Mouse (Mus musculus) thymus, postnatal 10 days (tissue): ENCODE results near the gene Khdc1c.
"Not testable (repeated sequence)": the region's sequence is repeated elsewhere in the genome, so short reads cannot be mapped to it uniquely, and the experiment has no call there.

ENCODE experiments used
- DNase-seq, 2 experiments: peaks; one replicate each; pipeline ENCODE4 v3.0.0; 2021; ENCODE audit warnings: low spot score in 2 of 2

Gene Khdc1c

DNA sequence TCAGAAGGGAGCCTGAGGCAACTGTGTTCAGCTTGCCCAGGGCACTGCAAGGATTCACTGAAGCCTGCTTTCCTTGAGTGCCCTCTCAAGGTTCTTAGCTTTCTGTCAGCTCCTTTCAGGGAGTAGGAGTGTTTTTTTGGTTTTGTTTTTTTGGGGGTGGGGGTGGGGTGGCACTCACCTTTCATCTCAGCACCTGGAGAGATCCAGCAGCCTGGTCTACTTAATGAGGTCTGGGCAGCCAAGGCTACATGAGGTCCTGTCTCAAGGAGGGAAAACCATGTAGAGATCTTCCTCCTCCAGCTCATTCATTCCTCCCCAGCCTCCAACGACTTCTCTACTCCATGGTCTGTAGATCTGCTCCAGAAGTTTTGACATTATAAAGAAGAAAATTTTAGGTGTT lies at the start of gene Khdc1c:
Khdc1c (plus strand) TSS at position 301 of the 400 bp plus-strand sequence.
- not testable (repeated sequence) for DNase-seq

DNA sequence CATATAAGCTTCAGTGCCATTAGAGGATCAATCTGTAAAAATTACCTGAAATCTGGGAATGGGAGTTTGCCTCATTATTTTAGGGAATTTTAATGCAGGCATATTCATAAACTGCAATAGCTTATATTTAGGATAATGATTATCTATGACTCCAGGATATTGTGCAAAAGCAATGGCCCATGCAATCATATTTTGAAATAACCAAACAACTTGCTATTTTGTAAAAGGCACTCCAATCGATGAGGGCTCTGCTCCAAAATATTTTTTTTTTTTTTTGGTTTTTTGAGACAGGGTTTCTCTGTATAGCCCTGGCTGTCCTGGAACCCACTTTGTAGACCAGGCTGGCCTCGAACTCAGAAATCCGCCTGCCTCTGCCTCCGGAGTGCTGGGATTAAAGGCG lies 47.9 kb upstream of the Khdc1c start:
- DNase-seq = not testable (repeated sequence)

DNA sequence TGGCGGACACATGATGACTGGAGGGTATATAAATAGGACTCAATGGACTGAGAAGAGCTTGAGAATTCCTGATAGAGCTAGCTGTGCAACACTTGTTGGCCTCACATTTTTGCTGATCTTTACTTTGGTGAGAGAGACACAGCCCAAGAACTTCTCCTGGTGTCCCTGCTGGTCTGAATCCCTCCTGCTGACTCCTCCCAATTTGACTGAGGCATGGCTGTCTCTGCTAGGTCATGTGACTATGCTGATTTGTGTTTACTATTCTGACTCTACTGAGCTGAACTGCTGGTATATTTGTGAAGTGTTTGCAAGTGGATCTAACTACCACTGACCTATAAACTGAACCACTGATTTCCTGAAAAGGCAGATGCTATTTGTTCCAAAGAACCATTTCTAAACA lies 46.5 kb upstream of the Khdc1c start:
- DNase-seq = no peak

DNA sequence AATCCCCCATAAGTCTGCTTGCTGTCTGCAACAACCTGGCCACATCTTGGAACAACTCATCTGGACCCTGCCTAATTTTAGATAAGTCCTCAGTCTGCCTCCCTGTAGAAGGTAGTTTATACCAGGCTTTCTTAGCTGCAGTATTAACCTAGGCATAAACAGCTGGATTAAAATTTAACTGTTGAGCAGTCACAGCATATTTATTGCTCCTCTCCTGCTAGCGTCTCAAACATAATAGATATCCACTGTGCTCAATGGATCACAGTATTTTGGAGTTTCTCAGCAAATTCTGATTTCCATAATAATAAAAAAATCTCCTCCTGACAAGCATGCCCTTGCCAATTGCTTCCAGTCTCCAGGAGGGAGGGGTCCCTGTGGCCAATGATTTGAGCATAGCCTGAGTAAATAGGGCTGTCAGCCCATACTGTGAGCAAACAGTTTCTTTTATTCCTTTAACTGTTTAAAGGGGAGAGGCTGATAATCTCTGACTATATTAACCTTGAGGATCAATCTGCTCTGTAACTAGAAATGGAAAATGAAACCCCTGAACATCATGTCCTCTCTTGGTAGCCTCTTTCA lies 44.0 kb upstream of the Khdc1c start:
- DNase-seq = no peak

DNA sequence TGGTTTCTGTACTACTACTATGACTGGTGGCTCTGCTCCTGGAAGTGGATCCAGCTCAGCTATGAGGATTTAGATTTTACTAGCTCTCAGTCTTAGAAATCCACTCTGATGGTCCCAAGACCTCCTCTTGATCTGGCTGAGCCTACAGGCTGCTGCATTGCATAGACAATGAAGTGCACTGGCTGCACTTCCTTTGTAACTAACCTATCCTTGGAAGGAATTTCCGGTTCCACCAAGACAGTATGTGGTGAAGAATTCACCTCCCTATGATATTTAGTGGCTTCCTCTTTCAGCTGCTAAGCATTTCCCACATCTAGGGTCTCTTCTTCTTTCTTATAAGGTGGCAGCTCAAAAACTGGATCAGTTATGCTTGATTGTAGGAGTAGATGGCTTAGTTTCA lies 43.5 kb upstream of the Khdc1c start:
- DNase-seq = no peak

DNA sequence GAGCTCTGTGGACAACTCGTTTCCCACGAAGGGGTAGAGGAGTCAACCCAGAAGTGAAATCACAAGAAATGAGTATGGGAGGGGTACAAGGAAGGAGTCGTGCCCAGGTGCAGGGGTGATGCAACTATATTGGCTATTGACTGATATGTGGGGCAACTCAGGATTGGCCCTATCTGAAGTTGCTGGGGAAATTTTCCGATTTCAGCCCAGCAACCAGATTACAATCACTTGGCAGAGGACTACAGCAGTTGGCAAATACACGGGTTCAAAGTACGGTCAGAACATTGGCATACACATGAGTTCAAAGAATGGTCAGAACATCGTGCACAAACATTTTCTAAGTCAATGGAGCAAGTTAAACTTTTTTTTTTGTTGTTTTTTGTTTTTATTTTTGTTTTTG lies 41.4 kb upstream of the Khdc1c start:
- DNase-seq = no peak

DNA sequence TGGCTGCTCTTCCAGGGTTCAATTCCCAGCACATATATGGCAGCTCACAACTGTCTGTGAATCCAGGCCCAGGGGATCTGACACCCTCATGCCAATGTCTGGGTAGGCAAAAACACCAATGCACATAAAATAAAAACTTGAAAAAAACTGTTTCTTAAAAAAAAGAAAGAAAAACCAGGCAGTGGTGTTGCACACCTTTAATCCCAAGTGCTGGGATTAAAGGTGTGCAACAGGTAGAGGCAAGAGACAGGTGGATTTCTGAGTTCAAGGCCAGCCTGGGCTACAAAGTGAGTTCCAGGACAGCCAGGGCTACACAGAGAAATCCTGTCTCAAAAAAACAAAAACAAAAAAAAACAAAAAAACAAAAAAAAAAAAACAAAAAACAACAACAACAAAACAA lies 37.0 kb upstream of the Khdc1c start:
- DNase-seq = not testable (repeated sequence)

DNA sequence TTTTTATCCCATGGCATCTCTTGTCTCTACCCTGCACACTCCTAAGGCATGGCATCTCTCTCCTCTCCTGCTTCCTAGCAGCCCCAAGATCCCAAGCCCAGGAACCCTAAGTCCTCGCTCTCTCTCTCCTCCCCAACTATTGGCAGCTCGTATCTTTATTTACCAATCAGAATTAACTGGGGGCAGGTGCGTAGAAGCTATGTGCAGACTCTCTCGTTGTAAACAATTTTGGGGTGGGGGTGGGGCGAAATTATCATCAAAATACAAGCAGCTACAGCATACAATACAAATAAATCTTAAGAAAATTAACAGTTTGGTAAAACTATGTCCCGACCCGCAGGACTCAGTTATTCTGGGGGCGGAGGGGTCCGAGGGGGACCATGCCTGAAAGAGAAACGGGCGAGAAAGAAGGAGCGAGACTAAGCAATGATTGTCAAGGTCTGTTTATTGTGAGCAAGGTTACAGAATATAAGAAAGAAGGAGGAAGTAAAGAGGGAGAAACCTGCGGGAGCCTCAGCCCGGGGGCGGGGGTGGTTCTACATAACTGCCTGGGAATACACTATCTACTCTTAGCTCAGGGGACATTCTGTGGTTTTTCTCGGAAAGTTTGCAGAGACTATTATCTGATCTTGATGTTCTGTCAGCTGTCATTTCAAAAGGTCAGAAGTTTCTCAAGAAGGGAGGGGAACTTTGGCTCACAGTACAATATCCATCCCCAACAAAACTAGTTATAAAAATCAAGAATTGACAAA lies 34.7 kb upstream of the Khdc1c start:
- DNase-seq = peak; percentile 12 to 19

DNA sequence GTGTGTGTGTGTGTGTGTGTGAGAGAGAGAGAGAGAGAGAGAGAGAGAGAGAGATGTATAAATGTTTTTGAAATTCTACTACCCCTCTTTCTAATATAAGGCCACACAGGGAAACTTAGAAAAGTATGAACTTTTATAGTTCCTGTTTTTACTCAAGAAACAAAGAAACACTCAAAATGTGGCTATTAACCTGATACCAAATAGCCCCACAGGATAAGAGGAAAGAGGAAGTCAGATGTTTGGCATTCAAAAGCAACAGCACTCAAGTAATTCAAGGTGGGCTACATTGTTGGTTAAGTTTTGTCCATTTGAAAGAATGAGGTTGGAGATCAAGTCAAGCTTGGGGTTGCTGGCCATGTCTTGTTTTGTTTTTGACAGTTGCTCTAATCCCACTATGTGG lies 32.3 kb upstream of the Khdc1c start:
- no peak for DNase-seq

DNA sequence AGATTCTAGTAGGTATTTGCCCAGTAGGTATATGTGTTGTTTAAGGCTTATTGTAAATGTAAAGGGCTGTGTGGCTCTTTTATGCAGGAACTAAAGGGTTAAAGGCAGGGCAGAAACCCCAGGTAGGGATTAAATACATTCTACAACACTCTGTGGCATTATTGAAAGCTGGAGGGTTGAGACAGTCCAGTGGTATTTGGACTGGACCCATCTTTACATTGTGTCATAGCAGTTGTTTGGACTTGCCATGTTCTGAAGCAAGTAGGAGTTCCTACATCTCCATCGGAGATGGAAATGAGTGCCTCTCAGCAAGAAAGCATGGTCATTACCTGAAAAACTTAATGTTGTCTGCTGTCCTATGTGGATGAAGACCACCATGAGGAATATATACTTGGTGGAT lies 27.4 kb upstream of the Khdc1c start:
- no peak for DNase-seq

DNA sequence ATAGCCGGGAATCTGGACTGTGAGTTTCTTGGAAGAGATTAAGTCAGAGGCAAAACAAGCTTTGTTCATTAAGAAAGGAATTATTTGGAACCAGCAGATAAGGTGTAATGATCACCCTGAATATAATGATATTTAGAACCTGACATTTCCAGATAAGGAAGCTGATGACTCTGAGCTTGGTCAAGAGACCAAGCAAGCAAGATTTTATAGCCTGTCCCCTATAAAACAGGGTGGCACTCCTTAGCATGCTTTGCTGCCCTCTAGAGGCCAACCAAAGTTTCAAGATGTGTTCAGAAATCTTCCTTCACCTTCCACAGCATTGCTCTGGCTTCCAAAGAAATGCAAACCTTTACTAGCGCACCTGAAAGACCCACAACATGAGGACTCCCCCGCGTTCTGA lies 23.9 kb upstream of the Khdc1c start:
- DNase-seq = peak; percentile 7 to 56

DNA sequence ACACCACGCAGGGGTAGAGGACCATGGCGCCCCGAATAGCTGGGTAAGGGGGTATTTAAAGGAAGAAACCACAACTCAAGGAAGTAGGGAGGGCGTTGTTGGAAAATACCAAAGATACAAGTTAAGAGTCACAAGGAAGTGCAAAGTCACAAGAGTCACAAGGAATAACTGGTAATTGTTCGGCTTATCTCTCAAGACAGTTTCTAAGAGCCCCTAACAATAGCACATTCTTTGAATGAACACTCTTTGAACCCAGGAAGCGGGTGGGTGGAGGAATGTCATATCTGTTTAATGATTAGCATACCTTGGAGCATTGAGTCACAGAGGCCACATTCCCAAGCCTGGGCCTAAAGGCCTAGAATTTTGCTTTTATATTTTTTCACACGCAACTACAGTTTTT lies 23.4 kb upstream of the Khdc1c start:
- DNase-seq = not testable (repeated sequence)

DNA sequence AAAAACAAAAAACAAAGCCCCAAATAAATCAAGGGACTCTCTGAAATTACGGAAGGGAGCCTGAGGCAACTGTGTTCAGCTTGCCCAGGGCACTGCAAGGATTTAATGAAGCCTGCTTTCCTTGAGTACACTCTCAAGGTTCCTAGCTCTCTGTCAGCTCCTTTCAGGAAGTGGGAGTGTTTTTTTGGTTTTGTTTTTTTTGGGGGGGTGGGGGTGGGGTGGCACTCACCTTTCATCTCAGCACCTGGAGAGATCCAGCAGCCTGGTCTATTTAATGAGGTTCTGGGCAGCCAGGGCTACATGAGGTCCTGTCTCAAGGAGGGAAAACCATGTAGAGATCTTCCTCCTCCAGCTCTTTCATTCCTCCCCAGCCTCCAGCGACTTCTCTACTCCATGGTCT lies 18.8 kb upstream of the Khdc1c start, which contains the start of gene Khdc1a:
Khdc1a (plus strand) TSS at position 301 of the 400 bp plus-strand sequence.
- no peak for DNase-seq

DNA sequence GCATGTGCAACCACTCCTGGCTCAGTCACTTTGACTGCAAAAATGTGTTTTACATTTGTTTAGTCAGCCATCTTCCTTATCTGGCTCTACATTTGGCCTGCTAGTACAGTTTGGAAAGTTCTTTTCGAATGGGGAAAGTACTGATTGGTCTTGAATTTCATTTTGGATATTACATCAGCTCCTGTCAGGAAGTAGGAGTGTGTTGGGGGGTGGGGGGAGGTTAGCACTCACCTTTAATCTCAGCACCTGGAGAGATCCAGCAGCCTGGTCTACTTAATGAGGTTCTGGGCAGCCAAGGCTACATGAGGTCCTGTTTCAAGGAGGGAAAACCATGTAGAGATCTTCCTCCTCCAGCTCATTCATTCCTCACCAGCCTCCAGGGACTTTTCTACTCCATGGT lies 15.1 kb downstream of the Khdc1c start, which contains the start of gene Khdc1b:
Khdc1b (plus strand) TSS at position 301 of the 400 bp plus-strand sequence.
- no peak for DNase-seq

DNA sequence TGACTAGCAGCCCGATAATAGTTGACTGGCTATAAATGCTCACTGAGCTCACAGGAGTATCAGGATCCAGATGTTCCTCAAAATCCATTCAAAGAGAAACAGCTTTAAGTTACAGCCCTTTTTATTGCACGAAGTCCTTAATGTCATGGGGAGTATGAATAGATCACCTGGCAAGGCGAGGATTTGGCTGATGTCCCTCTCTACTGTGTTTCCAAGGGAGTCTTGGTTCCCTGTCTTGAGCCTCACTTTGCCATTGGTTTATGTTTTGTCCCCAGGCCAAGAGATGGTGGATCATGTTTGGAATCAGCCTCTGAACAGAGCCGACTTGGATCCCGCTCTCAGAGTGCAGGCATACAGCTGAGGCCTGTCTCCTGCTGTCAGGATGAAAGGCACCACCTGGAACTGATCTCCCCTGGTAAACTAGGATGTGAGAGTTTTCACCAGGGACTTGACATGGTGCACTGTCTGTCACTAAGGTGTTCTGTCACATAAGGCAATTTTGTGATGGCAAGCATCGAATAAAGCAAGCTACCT lies 23.1 kb downstream of the Khdc1c start:
- DNase-seq = no peak

DNA sequence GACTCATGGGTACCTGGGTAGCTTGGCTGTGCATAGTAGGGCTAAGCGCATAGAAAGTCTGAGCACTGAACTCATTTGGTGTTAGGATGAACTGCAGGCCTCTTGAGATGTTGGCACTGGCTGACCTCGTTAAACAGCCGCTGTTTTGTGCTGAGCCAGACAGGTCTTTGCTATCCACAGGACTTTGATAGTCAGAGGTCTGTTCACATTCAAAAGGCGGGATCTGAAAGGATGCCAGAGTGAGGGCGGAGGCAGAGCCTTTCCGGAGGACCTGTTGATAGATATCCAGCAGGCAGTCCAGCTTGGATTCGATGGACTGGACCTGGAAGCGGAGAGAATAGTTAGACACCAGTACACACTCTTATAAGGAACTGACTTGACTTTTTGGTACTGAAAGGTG lies 34.7 kb downstream of the Khdc1c start:
- DNase-seq = no peak

DNA sequence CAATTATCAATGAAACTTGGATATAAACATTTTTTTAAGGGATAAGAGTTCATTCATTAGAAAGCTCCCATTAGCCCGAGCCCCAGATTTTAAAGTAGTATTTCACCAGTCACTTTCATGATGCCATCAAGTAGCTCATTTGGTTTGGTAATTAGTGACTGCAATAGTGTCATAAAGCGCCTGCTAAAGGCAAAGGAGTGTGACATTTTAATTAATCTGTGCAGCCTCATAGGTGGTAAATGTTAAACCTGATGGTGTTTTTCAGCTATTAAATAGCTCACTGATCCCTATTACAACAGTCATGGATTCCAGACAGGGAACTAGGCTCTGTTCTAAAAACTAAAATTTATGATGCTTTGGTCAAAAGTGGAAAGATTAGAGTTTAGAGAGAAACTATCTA lies 39.1 kb downstream of the Khdc1c start:
- DNase-seq = no peak

DNA sequence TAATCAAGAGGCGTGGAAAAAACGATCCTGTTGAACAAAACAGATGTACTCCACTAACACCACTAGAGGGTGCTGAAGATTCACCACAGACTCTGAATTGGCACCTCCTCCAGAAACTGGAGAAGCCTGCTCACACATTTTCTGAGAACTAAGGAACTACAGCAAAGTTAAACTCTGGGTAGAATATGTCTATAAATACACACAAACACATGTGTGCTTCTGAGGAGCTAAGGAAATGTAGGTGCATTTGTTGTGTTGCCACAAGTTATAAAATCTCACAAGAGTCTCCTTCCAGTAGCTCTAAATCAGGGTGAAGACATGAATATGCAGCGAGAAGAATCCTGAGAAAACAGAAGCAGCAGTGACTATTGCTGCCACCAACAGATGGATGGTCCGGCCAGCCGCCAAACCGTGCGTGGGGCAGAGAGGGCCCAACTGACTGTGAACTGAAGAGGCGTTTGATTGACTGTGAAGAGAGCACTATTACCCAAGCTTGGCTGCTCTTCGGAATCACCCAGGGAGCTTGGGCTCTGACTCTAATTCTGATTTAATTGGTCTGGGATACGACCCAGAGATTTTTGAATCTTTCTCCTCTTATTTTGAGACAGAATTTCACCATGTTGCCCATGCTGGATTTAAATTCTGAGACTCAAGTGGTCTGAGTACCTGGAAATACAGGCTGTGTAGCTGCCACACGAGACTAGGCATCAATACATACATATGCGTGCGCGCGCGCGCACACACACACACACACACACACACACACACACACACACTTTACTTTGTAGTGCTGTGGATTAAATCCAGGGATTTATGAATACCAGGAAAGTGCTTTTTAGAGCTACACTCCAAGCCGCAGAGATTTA lies 43.4 kb downstream of the Khdc1c start:
- peak in 1 of 2 experiments; percentile 52 for DNase-seq

DNA sequence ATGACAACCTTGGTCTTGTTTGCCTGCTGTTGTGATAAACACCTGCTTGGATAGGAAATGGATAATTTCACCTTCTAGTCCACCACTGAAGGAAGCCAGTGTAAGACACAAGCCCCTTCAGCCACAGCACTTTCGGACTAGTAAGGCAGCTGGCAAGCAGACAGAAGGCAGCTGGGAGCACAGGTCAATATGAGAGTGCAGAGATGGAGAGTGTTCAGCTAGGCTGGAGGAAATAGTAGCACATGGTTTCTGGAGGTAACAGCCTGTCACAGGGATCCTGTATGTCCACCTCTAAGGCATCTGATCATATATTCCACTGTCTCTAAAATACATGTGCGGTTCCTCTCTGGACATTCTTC lies 44.0 kb downstream of the Khdc1c start:
- DNase-seq = no peak

DNA sequence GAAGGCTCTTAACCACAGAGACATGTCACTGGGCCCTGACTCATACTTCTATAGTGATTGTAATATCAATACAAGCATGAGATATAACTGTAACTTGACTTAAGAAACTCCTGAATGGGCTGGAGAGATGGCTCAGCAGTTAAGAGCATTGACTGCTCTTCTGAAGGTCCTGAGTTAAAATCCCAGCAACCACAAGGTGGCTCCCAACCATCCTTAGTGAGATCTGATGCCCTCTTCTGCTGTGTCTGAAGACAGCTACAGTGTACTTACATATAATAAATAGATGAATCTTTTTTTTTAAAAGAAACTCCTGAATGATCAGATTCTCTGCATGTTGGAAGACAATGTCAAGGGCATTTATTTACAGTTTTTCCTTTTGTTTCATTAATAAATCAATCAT lies 51.2 kb downstream of the Khdc1c start:
- peak in 1 of 2 experiments; percentile 17 for DNase-seq
